Mouse (Mus musculus) MEL (cell line): ENCODE measurements around the gene Spint3. TPM values are rescaled to one million over a fixed set of nuclear protein-coding genes. Genes with fewer than 3 reads are reported as not detected.

Experiments used
- DNase-seq: peaks from one replicate; pipeline ENCODE4 v3.0.0; 2011; ENCODE audit warnings: low read depth, low spot score
- H3K27ac ChIP-seq: 2 replicates; pipeline ENCODE4 v1.5.1; 2012; ENCODE audit warnings: low read depth, mild to moderate bottlenecking, control low read depth, low read length, moderate library complexity; ENCODE audit not compliant: control insufficient read depth
- H3K27me3 ChIP-seq, 2 experiments: fragments of 150-350 bp in 1 of 2; sonication (generic) in 1 of 2; 2 replicates each; pipeline ENCODE4 v1.6.1; 2012; ENCODE audit warnings: low read length in 2 of 2, mild to moderate bottlenecking in 2 of 2, improper control_type of control experiment in 1 of 2, moderate library complexity in 1 of 2; ENCODE audit not compliant: insufficient read depth in 2 of 2, control insufficient read depth in 1 of 2
- H3K36me3 ChIP-seq, 2 experiments: 2 replicates each; pipeline ENCODE4 v1.6.1; 2012 to 2014; ENCODE audit warnings: low read length in 2 of 2, improper control_type of control experiment in 1 of 2, inconsistent platforms in 1 of 2, mild to moderate bottlenecking in 1 of 2; ENCODE audit not compliant: insufficient read depth in 2 of 2, control insufficient read depth in 1 of 2
- H3K4me1 ChIP-seq, 2 experiments: fragments of 150-350 bp in 1 of 2; sonication (generic) in 1 of 2; 2 replicates each; pipeline ENCODE4 v1.6.1; 2012; ENCODE audit warnings: low read length in 2 of 2, improper control_type of control experiment in 1 of 2, mild to moderate bottlenecking in 1 of 2; ENCODE audit not compliant: insufficient read depth in 2 of 2, control insufficient read depth in 1 of 2
- H3K4me3 ChIP-seq, 2 experiments: fragments of 150-350 bp in 1 of 2; sonication (generic) in 1 of 2; 2 replicates each; pipeline ENCODE4 v1.5.1; 2012; ENCODE audit warnings: low read depth in 2 of 2, low read length in 2 of 2, mild to moderate bottlenecking in 2 of 2, moderate library complexity in 2 of 2, control low read depth in 1 of 2, improper control_type of control experiment in 1 of 2; ENCODE audit not compliant: control insufficient read depth in 1 of 2, insufficient read depth in 1 of 2
- H3K79me2 ChIP-seq: 2 replicates; pipeline ENCODE4 v1.6.1; 2012; ENCODE audit warnings: mild to moderate bottlenecking, low read length, moderate library complexity; ENCODE audit not compliant: control insufficient read depth, poor library complexity, insufficient read depth
- H3K9ac ChIP-seq: 2 replicates; pipeline ENCODE4 v1.6.1; 2012; ENCODE audit warnings: low read depth, mild to moderate bottlenecking, control low read depth, low read length, moderate library complexity; ENCODE audit not compliant: control insufficient read depth, poor library complexity, severe bottlenecking
- H3K9me3 ChIP-seq: fragments of 150-350 bp; sonication (generic); replicated peaks from 2 replicates; pipeline ENCODE4 v1.6.1; 2012; ENCODE audit warnings: mild to moderate bottlenecking, low read length, improper control_type of control experiment, moderate library complexity; ENCODE audit not compliant: insufficient read depth
- BHLHE40 ChIP-seq: IDR thresholded peaks from 2 replicates; pipeline ENCODE4 v1.6.1; 2012; ENCODE audit warnings: low read depth, mild to moderate bottlenecking, inconsistent platforms, low read length, improper control_type of control experiment, borderline replicate concordance
- CTCF ChIP-seq, 3 experiments: IDR thresholded peaks in 2 of 3; conservative IDR thresholded peaks in 1 of 3; 2 replicates each; pipeline ENCODE4 v1.5.1; 2011 to 2012; ENCODE audit warnings: low read length in 3 of 3, low read depth in 2 of 3, mild to moderate bottlenecking in 2 of 3, improper control_type of control experiment in 1 of 3, inconsistent platforms in 1 of 3, mixed read lengths in 1 of 3, moderate library complexity in 1 of 3; ENCODE audit not compliant: control insufficient read depth in 1 of 3, insufficient read depth in 1 of 3, poor library complexity in 1 of 3, severe bottlenecking in 1 of 3
- ELF1 ChIP-seq: IDR thresholded peaks from 2 replicates; pipeline ENCODE4 v1.6.1; 2014; ENCODE audit warnings: low read depth, mild to moderate bottlenecking, inconsistent platforms, low read length, improper control_type of control experiment, moderate library complexity
- EP300 ChIP-seq, 2 experiments: IDR thresholded peaks; 2 replicates each; pipeline ENCODE4 v1.6.1; 2011; ENCODE audit warnings: improper control_type of control experiment in 2 of 2, low read length in 2 of 2, low read depth in 1 of 2, mild to moderate bottlenecking in 1 of 2
- GABPA ChIP-seq: IDR thresholded peaks from 2 replicates; pipeline ENCODE4 v1.6.1; 2012; ENCODE audit warnings: low read depth, mild to moderate bottlenecking, inconsistent platforms, low read length, improper control_type of control experiment, moderate library complexity
- GATA1 ChIP-seq: IDR thresholded peaks from 2 replicates; pipeline ENCODE4 v1.6.1; 2011; ENCODE audit warnings: low read depth, low read length, improper control_type of control experiment
- KAT2A ChIP-seq: conservative IDR thresholded peaks from 2 replicates; pipeline ENCODE4 v1.6.1; 2012; ENCODE audit warnings: low read depth, low read length, improper control_type of control experiment, inconsistent platforms
- MEF2A ChIP-seq: IDR thresholded peaks from 2 replicates; pipeline ENCODE4 v1.6.1; 2014; ENCODE audit warnings: low read depth, mild to moderate bottlenecking, inconsistent platforms, low read length, improper control_type of control experiment; ENCODE audit not compliant: poor library complexity, insufficient replicate concordance, severe bottlenecking; ENCODE audit errors: extremely low read depth
- MYB ChIP-seq: IDR thresholded peaks from 2 replicates; pipeline ENCODE4 v1.6.1; 2011; ENCODE audit warnings: mild to moderate bottlenecking, low read depth, low read length, improper control_type of control experiment
- NELFE ChIP-seq: IDR thresholded peaks from 2 replicates; pipeline ENCODE4 v1.6.1; 2011; ENCODE audit warnings: low read depth, low read length, improper control_type of control experiment
- NRF1 ChIP-seq: IDR thresholded peaks from 2 replicates; pipeline ENCODE4 v1.6.1; 2014; ENCODE audit warnings: low read depth, mild to moderate bottlenecking, inconsistent platforms, low read length, improper control_type of control experiment, moderate library complexity; ENCODE audit not compliant: poor library complexity, insufficient read depth, severe bottlenecking
- POLR2A ChIP-seq, 2 experiments: IDR thresholded peaks; 2 replicates each; pipeline ENCODE4 v1.6.1; 2011 to 2012; ENCODE audit warnings: low read length in 2 of 2, mild to moderate bottlenecking in 2 of 2, control low read depth in 1 of 2, improper control_type of control experiment in 1 of 2, low read depth in 1 of 2, moderate library complexity in 1 of 2; ENCODE audit not compliant: control insufficient read depth in 1 of 2, insufficient read depth in 1 of 2, poor library complexity in 1 of 2
- POLR2AphosphoS2 ChIP-seq: IDR thresholded peaks from 2 replicates; pipeline ENCODE4 v1.6.1; 2011; ENCODE audit warnings: low read length, improper control_type of control experiment
- RAD21 ChIP-seq: IDR thresholded peaks from 2 replicates; pipeline ENCODE4 v1.6.1; 2011; ENCODE audit warnings: mild to moderate bottlenecking, low read depth, low read length, improper control_type of control experiment
- RCOR1 ChIP-seq: IDR thresholded peaks from 2 replicates; pipeline ENCODE4 v1.6.1; 2012; ENCODE audit warnings: low read depth, mild to moderate bottlenecking, inconsistent platforms, low read length, improper control_type of control experiment
- SIN3A ChIP-seq: IDR thresholded peaks from 2 replicates; pipeline ENCODE4 v1.6.1; 2012; ENCODE audit warnings: low read length, improper control_type of control experiment, inconsistent platforms
- SMC3 ChIP-seq: IDR thresholded peaks from 2 replicates; pipeline ENCODE4 v1.6.1; 2011; ENCODE audit warnings: low read depth, low read length, improper control_type of control experiment
- USF1 ChIP-seq: IDR thresholded peaks from 2 replicates; pipeline ENCODE4 v1.6.1; 2014; ENCODE audit warnings: low read depth, mild to moderate bottlenecking, inconsistent platforms, low read length, improper control_type of control experiment, moderate library complexity
- ZC3H11A ChIP-seq: IDR thresholded peaks from 2 replicates; pipeline ENCODE4 v1.6.1; 2012; ENCODE audit warnings: low read depth, mild to moderate bottlenecking, inconsistent platforms, low read length, improper control_type of control experiment
- ZKSCAN1 ChIP-seq: IDR thresholded peaks from 2 replicates; pipeline ENCODE4 v1.6.1; 2012; ENCODE audit warnings: low read depth, mild to moderate bottlenecking, inconsistent platforms, low read length, improper control_type of control experiment, moderate library complexity
- ZMIZ1 ChIP-seq: IDR thresholded peaks from 2 replicates; pipeline ENCODE4 v1.6.1; 2012; ENCODE audit warnings: low read depth, mild to moderate bottlenecking, inconsistent platforms, low read length, improper control_type of control experiment, moderate library complexity
- ZNF384 ChIP-seq: IDR thresholded peaks from 2 replicates; pipeline ENCODE4 v1.6.1; 2012; ENCODE audit warnings: low read depth, mild to moderate bottlenecking, inconsistent platforms, low read length, improper control_type of control experiment
- polyA plus RNA-seq, 2 experiments: library from polyadenylated mRNA; stranded (reverse) in 1 of 2; unstranded in 1 of 2; fragments of >175 nt in 1 of 2; fragments of >200 nt in 1 of 2; gene quantifications; 2 replicates each; pipeline versions ENCODE4 v1.2.1 to v1.2.4; 2012; ENCODE audit warnings: low replicate concordance in 2 of 2, low read depth in 1 of 2; ENCODE audit not compliant: insufficient read length in 2 of 2, insufficient read depth in 1 of 2, missing spikeins in 1 of 2
- total RNA-seq: library from RNA; depleted of rRNA; stranded (reverse); fragments of 300-350 nt; gene quantifications from 2 replicates; pipeline ENCODE4 v1.2.3, GENCODE M21; 2012

Gene Spint3
- total and polyA plus RNA-seq, 3 experiments: not detected

- Histone ChIP-seq H3K4me1 (peaks cover 0 to 3% of the 10 kb centered on the region in 2 experiments; a peak in 1 of 4 replicates), H3K9ac (no peak overlapping the region), H3K9me3 (no peaks in the 10 kb centered on the region), H3K4me3 (no peak overlapping the region), H3K36me3 (no peaks in the 10 kb centered on the region), H3K27me3 (no peaks in the 10 kb centered on the region), H3K79me2 (no peaks in the 10 kb centered on the region), H3K27ac (no peak overlapping the region)
- TF ChIP-seq SMC3: peak; percentile 93
- TF ChIP-seq RAD21: peak; percentile 81
- peak; percentile 33; the same call in 1 of the 2 replicates for TF ChIP-seq ZNF384
- peak; percentile 67 for TF ChIP-seq ZC3H11A
- TF ChIP-seq CTCF (IDR thresholded peaks at IDR 0.05 in 2 of 3, conservative IDR thresholded peaks at IDR 0.05 in 1 of 3; ENCODE audit: control insufficient read depth in 1 of 3, insufficient read depth in 1 of 3, low read depth in 2 of 3, low read length in 3 of 3, poor library complexity in 1 of 3, severe bottlenecking in 1 of 3): peak; percentile 65 to 92 (median 89)
- TF ChIP-seq SIN3A: 0 out of 2 replicates have a peak, but pooled peaks have one; percentile 22
- TF ChIP-seq KAT2A: no peak
- no peak for TF ChIP-seq RCOR1
- TF ChIP-seq NRF1: no peak
- peak; percentile 77 for DNase-seq
These were observed 42.1 kb downstream of the Spint3 start for GRCm38 (mm10) chr2:164531169-164531568.

- Histone ChIP-seq H3K4me1 (peaks cover 0 to 3% of the 10 kb centered on the region in 2 experiments; a peak in 1 of 4 replicates), H3K9ac (no peak overlapping the region)
- TF ChIP-seq POLR2A (IDR thresholded peaks at IDR 0.05; ENCODE audit: control insufficient read depth in 1 of 2, insufficient read depth in 1 of 2, low read depth in 1 of 2, low read length in 2 of 2, poor library complexity in 1 of 2): 0 out of 4 replicates have a peak, but pooled peaks of 1 of the 2 experiments have one; percentile 19
- no peak for TF ChIP-seq SIN3A
- TF ChIP-seq, all 39 proteins: peak for 1
- Histone ChIP-seq H3K27ac (no peak overlapping the region), H3K9me3 (no peaks in the 10 kb centered on the region), H3K4me3 (no peak overlapping the region), H3K79me2 (peaks cover 4% of the 10 kb centered on the region), H3K27me3 (no peaks in the 10 kb centered on the region), H3K36me3 (no peaks in the 10 kb centered on the region)
- DNase-seq: no peak
These were observed 44.7 kb downstream of the Spint3 start for GRCm38 (mm10) chr2:164528557-164528956.

- H3K79me2 ChIP-seq: peaks cover 5% of the 10 kb centered on the region
- H3K4me3 ChIP-seq: peak overlapping the region; percentile 85 to 97
- peaks cover 0 to 12% of the 10 kb centered on the region in 2 experiments; a peak in 2 of 4 replicates for H3K36me3 ChIP-seq
- peak overlapping the region; percentile 96 for H3K9ac ChIP-seq
- peak; percentile 87 for DNase-seq
- H3K9me3 ChIP-seq: no peaks in the 10 kb centered on the region
- peaks cover 2 to 16% of the 10 kb centered on the region in 2 experiments for H3K4me1 ChIP-seq
- peak overlapping the region; percentile 97 for H3K27ac ChIP-seq
- H3K27me3 ChIP-seq: no peaks in the 10 kb centered on the region
- TF ChIP-seq RCOR1 (no peak), GABPA (no peak), MEF2A (no peak), ELF1 (no peak), ZC3H11A (no peak), ZMIZ1 (peak; percentile 84), RAD21 (no peak), EP300 (IDR thresholded peaks at IDR 0.05; ENCODE audit: low read depth in 1 of 2, low read length in 2 of 2) (no peak), NELFE (peak; percentile 83), MYB (no peak), ZKSCAN1 (no peak), SMC3 (no peak), BHLHE40 (no peak; the same call in 1 of the 2 replicates), POLR2A (IDR thresholded peaks at IDR 0.05; ENCODE audit: control insufficient read depth in 1 of 2, insufficient read depth in 1 of 2, low read depth in 1 of 2, low read length in 2 of 2, poor library complexity in 1 of 2) (peak; percentile 63 to 88; a peak in 3 of 4 replicates), POLR2AphosphoS2 (peak; percentile 87), GATA1 (0 out of 2 replicates have a peak, but pooled peaks have one; percentile 20), CTCF (IDR thresholded peaks at IDR 0.05 in 2 of 3, conservative IDR thresholded peaks at IDR 0.05 in 1 of 3; ENCODE audit: control insufficient read depth in 1 of 3, insufficient read depth in 1 of 3, low read depth in 2 of 3, low read length in 3 of 3, poor library complexity in 1 of 3, severe bottlenecking in 1 of 3) (no peak), NRF1 (peak; percentile 68), USF1 (peak; percentile 57)
These were observed 49.9 kb downstream of the Spint3 start for GRCm38 (mm10) chr2:164523301-164523773.
